In genomic region chr7:6866351-6866750, GRCm38 (mm10) we compare ENCODE assay signal across 13 mouse cellular contexts.
DNase-seq lines count a peak whose midpoint lies in the region; ATAC-seq and TF ChIP-seq lines count a peak whose summit lies in the region.
"Had no signal": no experiment of that assay in that cellular context is flagged by ENCODE, and none has a peak within 500 bp of the region (broad histone marks: within the 10 kb centered on the region; RNA-seq: fewer than 3 reads in every experiment).

No protein-coding gene starts in this region.

- ATAC-seq in hindbrain, postnatal 0 days, result peak; percentile 48
- ATAC-seq in hindbrain, embryonic 12.5 days (ENCODE audit: low FRiP score), result no peak
- ATAC-seq in midbrain, postnatal 0 days (ENCODE audit: low FRiP score), result no peak
- ATAC-seq in intestine, postnatal 0 days, result no peak
- ATAC-seq in intestine, embryonic 15.5 days, result no peak

- no peak overlapping the region for H3K9ac ChIP-seq in hindbrain, postnatal 0 days (replicated peaks; ENCODE audit: low read length)
- no peak overlapping the region for H3K9ac ChIP-seq in hindbrain, embryonic 12.5 days
- H3K9ac ChIP-seq in midbrain, postnatal 0 days (replicated peaks; ENCODE audit: low read length, poor library complexity, severe bottlenecking), result no peak overlapping the region
- H3K9ac ChIP-seq in intestine, postnatal 0 days (ENCODE audit: low read depth, low read length), result no peak overlapping the region
- H3K9ac ChIP-seq in intestine, embryonic 15.5 days, result no peak overlapping the region
- H3K9ac ChIP-seq: lung, embryonic 14.5 days had no signal

- H3K36me3 ChIP-seq in hindbrain, postnatal 0 days (ENCODE audit: insufficient read depth, low read length), result no peaks in the 10 kb centered on the region
- no peaks in the 10 kb centered on the region for H3K36me3 ChIP-seq in hindbrain, embryonic 12.5 days
- H3K36me3 ChIP-seq in midbrain, postnatal 0 days (ENCODE audit: insufficient read depth, low read length), result no peaks in the 10 kb centered on the region
- H3K36me3 ChIP-seq in intestine, postnatal 0 days (ENCODE audit: control insufficient read depth, insufficient read depth), result no peaks in the 10 kb centered on the region
- no peaks in the 10 kb centered on the region for H3K36me3 ChIP-seq in intestine, embryonic 15.5 days

- H3K9me3 ChIP-seq in hindbrain, postnatal 0 days (ENCODE audit: low read length), result no peaks in the 10 kb centered on the region
- no peaks in the 10 kb centered on the region for H3K9me3 ChIP-seq in hindbrain, embryonic 12.5 days (replicated peaks)
- no peaks in the 10 kb centered on the region for H3K9me3 ChIP-seq in midbrain, postnatal 0 days (ENCODE audit: low read length)
- H3K9me3 ChIP-seq in intestine, postnatal 0 days (ENCODE audit: control insufficient read depth), result no peaks in the 10 kb centered on the region
- H3K9me3 ChIP-seq in intestine, embryonic 15.5 days, result no peaks in the 10 kb centered on the region

- no peaks in the 10 kb centered on the region for H3K27me3 ChIP-seq in hindbrain, postnatal 0 days (ENCODE audit: insufficient read depth, low read length)
- H3K27me3 ChIP-seq in hindbrain, embryonic 12.5 days, result no peaks in the 10 kb centered on the region
- no peaks in the 10 kb centered on the region for H3K27me3 ChIP-seq in midbrain, postnatal 0 days (ENCODE audit: insufficient read depth, low read length)
- no peaks in the 10 kb centered on the region for H3K27me3 ChIP-seq in intestine, postnatal 0 days (replicated peaks; ENCODE audit: control insufficient read depth, insufficient read depth, low read length)
- H3K27me3 ChIP-seq in intestine, embryonic 15.5 days (replicated peaks), result no peaks in the 10 kb centered on the region

- no peak overlapping the region for H3K4me2 ChIP-seq in hindbrain, postnatal 0 days (ENCODE audit: low read depth, low read length)
- H3K4me2 ChIP-seq in hindbrain, embryonic 12.5 days (replicated peaks), result no peak overlapping the region
- no peak overlapping the region for H3K4me2 ChIP-seq in midbrain, postnatal 0 days (ENCODE audit: low read depth, low read length, poor library complexity, severe bottlenecking)
- no peak overlapping the region for H3K4me2 ChIP-seq in intestine, postnatal 0 days (replicated peaks; ENCODE audit: low read depth)
- no peak overlapping the region for H3K4me2 ChIP-seq in intestine, embryonic 15.5 days (replicated peaks)
- H3K4me2 ChIP-seq: lung, embryonic 14.5 days had no signal

- H3K27ac ChIP-seq in hindbrain, postnatal 0 days, result no peak overlapping the region
- H3K27ac ChIP-seq in hindbrain, embryonic 12.5 days, result no peak overlapping the region
- H3K27ac ChIP-seq in midbrain, postnatal 0 days (ENCODE audit: low read depth, low read length), result peak overlapping the region; percentile 43; the same call in 1 of the 2 replicates
- H3K27ac ChIP-seq in intestine, postnatal 0 days (ENCODE audit: low read depth, low read length), result no peak overlapping the region
- H3K27ac ChIP-seq in intestine, embryonic 15.5 days, result no peak overlapping the region

- no peak for TF ChIP-seq CTCF in hindbrain, postnatal 0 days (IDR thresholded peaks at IDR 0.05; ENCODE audit: low read depth)
- TF ChIP-seq CTCF in midbrain, postnatal 0 days (IDR thresholded peaks at IDR 0.05), result no peak
- no peak for TF ChIP-seq CTCF in intestine, postnatal 0 days (IDR thresholded peaks at IDR 0.05; ENCODE audit: low read depth)

- DNase-seq in hindbrain, postnatal 0 days (ENCODE audit: low spot score), result peak; percentile 73
- DNase-seq in right cerebral cortex, postnatal 25 days, result peak; percentile 24
- no peak for DNase-seq in right cerebral cortex, postnatal 4 days
- DNase-seq in cerebellum, postnatal 14 days, result peak; percentile 78 to 85
- peak; percentile 74 for DNase-seq in midbrain, postnatal 0 days (ENCODE audit: low spot score)
- DNase-seq: heart, postnatal 36 days; kidney, adult 8-10 months; liver; lung, embryonic 14.5 days; spleen, adult 18-20 months had no signal

- no peak overlapping the region for H3K4me3 ChIP-seq in hindbrain, postnatal 0 days (ENCODE audit: low read length)
- no peak overlapping the region for H3K4me3 ChIP-seq in hindbrain, embryonic 12.5 days
- H3K4me3 ChIP-seq in midbrain, postnatal 0 days (ENCODE audit: low read depth, low read length), result no peak overlapping the region
- H3K4me3 ChIP-seq in intestine, postnatal 0 days (ENCODE audit: low read depth, low read length), result no peak overlapping the region
- no peak overlapping the region for H3K4me3 ChIP-seq in intestine, embryonic 15.5 days (replicated peaks)

- H3K4me1 ChIP-seq in hindbrain, postnatal 0 days (ENCODE audit: insufficient read depth, low read length), result no peaks in the 10 kb centered on the region
- H3K4me1 ChIP-seq in hindbrain, embryonic 12.5 days, result peaks cover 12% of the 10 kb centered on the region; the same call in 1 of the 2 replicates
- H3K4me1 ChIP-seq in midbrain, postnatal 0 days (ENCODE audit: insufficient read depth, low read length), result 0 out of 2 replicates have a peak, but pooled peaks cover 7% of the 10 kb centered on the region
- no peaks in the 10 kb centered on the region for H3K4me1 ChIP-seq in intestine, postnatal 0 days (replicated peaks; ENCODE audit: control insufficient read depth, insufficient read depth, low read length)
- no peaks in the 10 kb centered on the region for H3K4me1 ChIP-seq in intestine, embryonic 15.5 days (replicated peaks)
